8 mouse cellular contexts compared by ENCODE assay signal in the genomic region with DNA sequence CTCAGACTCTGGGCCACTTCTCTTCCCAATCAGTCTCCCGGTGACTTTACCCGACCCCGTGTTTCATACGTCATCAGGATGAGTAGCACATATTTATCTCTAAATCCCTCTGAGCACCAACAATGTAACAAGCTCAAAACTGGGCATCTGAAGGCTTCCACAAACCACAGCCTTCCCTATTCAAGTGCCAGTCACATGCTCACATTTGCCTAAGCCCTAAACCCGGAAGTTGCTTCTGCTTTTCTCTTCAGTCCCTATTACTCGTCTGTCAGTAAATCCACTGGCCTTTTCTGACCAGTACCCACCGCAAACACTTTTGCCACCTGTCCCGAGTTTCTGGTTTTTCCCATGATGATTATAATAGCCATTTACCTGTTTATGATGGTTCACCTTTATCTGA. TPM values are rescaled to one million over a fixed set of nuclear protein-coding genes. Genes with fewer than 3 reads are reported as not detected.
DNase-seq lines count a peak whose midpoint lies in the region; ATAC-seq and TF ChIP-seq lines count a peak whose summit lies in the region.

No protein-coding gene starts in this region.

- TF ChIP-seq POLR2A in myocyte (IDR thresholded peaks at IDR 0.05; ENCODE audit: insufficient read length, low read depth): no peak

- peak overlapping the region; percentile 81 for H3K4me2 ChIP-seq in heart, embryonic 13.5 days
- H3K4me2 ChIP-seq in midbrain, embryonic 13.5 days (replicated peaks): no peak overlapping the region
- no peak overlapping the region for H3K4me2 ChIP-seq in midbrain, embryonic 14.5 days (ENCODE audit: low read length)
- peak overlapping the region; percentile 83 for H3K4me2 ChIP-seq in intestine, embryonic 16.5 days (ENCODE audit: low read depth, low read length)
- H3K4me2 ChIP-seq in myocyte (ENCODE audit: low read depth): peak overlapping the region; percentile 98
- H3K4me2 ChIP-seq in forebrain, embryonic 16.5 days (ENCODE audit: low read length): no peak overlapping the region

- H3K9ac ChIP-seq in heart, embryonic 13.5 days: no peak overlapping the region; the same call in 1 of the 2 replicates
- H3K9ac ChIP-seq in midbrain, embryonic 13.5 days (replicated peaks): peak overlapping the region; percentile 76; the same call in 1 of the 2 replicates
- no peak overlapping the region for H3K9ac ChIP-seq in midbrain, embryonic 14.5 days (replicated peaks; ENCODE audit: low read length)
- no peak overlapping the region for H3K9ac ChIP-seq in intestine, embryonic 16.5 days (ENCODE audit: low read depth, low read length)
- no peak overlapping the region for H3K9ac ChIP-seq in forebrain, embryonic 16.5 days (replicated peaks; ENCODE audit: low read depth, low read length)

- no peak overlapping the region for H3K27ac ChIP-seq in heart, embryonic 13.5 days (replicated peaks)
- no peak overlapping the region for H3K27ac ChIP-seq in midbrain, embryonic 13.5 days
- H3K27ac ChIP-seq in midbrain, embryonic 14.5 days (replicated peaks; ENCODE audit: low read depth, low read length): no peak overlapping the region
- H3K27ac ChIP-seq in intestine, embryonic 16.5 days (ENCODE audit: low read length): no peak overlapping the region
- H3K27ac ChIP-seq in forebrain, embryonic 16.5 days (ENCODE audit: low read length): no peak overlapping the region

- no peak for DNase-seq in heart, postnatal 36 days
- no peak for DNase-seq in midbrain, embryonic 14.5 days
- no peak for DNase-seq in gastrocnemius, postnatal 14 days

- H3K4me3 ChIP-seq in heart, embryonic 13.5 days: no peak overlapping the region
- H3K4me3 ChIP-seq in midbrain, embryonic 13.5 days (replicated peaks): no peak overlapping the region
- H3K4me3 ChIP-seq in midbrain, embryonic 14.5 days (replicated peaks; ENCODE audit: low read depth, low read length): no peak overlapping the region
- no peak overlapping the region for H3K4me3 ChIP-seq in intestine, embryonic 16.5 days (ENCODE audit: low read length)
- peak overlapping the region; percentile 97 for H3K4me3 ChIP-seq in myocyte
- H3K4me3 ChIP-seq in forebrain, embryonic 16.5 days (replicated peaks; ENCODE audit: low read length): no peak overlapping the region

- peaks cover 33% of the 10 kb centered on the region for H3K79me2 ChIP-seq in myocyte (ENCODE audit: control insufficient read depth, insufficient read depth)

- no peak for ATAC-seq in heart, embryonic 13.5 days (ENCODE audit: extremely low read depth, insufficient number of reproducible peaks, low FRiP score, low TSS enrichment)
- no peak for ATAC-seq in midbrain, embryonic 13.5 days
- ATAC-seq in midbrain, embryonic 14.5 days (ENCODE audit: low FRiP score, low TSS enrichment): no peak
- no peak for ATAC-seq in intestine, embryonic 16.5 days
- ATAC-seq in forebrain, embryonic 16.5 days: no peak

- peaks cover 38% of the 10 kb centered on the region for H3K36me3 ChIP-seq in heart, embryonic 13.5 days
- H3K36me3 ChIP-seq in midbrain, embryonic 13.5 days: peaks cover 25% of the 10 kb centered on the region
- peaks cover 25% of the 10 kb centered on the region for H3K36me3 ChIP-seq in midbrain, embryonic 14.5 days (ENCODE audit: control insufficient read depth, insufficient read depth, low read length)
- H3K36me3 ChIP-seq in intestine, embryonic 16.5 days (ENCODE audit: control insufficient read depth, insufficient read depth, low read length): peaks cover 3% of the 10 kb centered on the region; the same call in 1 of the 2 replicates
- peaks cover 19% of the 10 kb centered on the region for H3K36me3 ChIP-seq in myocyte (ENCODE audit: control insufficient read depth, insufficient read depth)
- peaks cover 4% of the 10 kb centered on the region; the same call in 1 of the 2 replicates for H3K36me3 ChIP-seq in forebrain, embryonic 16.5 days (ENCODE audit: control insufficient read depth, insufficient read depth)

- no peaks in the 10 kb centered on the region for H3K27me3 ChIP-seq in heart, embryonic 13.5 days (replicated peaks)
- no peaks in the 10 kb centered on the region for H3K27me3 ChIP-seq in midbrain, embryonic 13.5 days
- H3K27me3 ChIP-seq in midbrain, embryonic 14.5 days (ENCODE audit: control insufficient read depth, insufficient read depth, low read length): no peaks in the 10 kb centered on the region
- no peaks in the 10 kb centered on the region for H3K27me3 ChIP-seq in intestine, embryonic 16.5 days (replicated peaks; ENCODE audit: control insufficient read depth, insufficient read depth, low read length)
- no peaks in the 10 kb centered on the region for H3K27me3 ChIP-seq in myocyte (ENCODE audit: control insufficient read depth, insufficient read depth, insufficient read length)
- H3K27me3 ChIP-seq in forebrain, embryonic 16.5 days (replicated peaks; ENCODE audit: control insufficient read depth, insufficient read depth, low read length): no peaks in the 10 kb centered on the region

- H3K4me1 ChIP-seq in heart, embryonic 13.5 days: peaks cover 31% of the 10 kb centered on the region
- H3K4me1 ChIP-seq in midbrain, embryonic 13.5 days (replicated peaks): peaks cover 21% of the 10 kb centered on the region
- H3K4me1 ChIP-seq in midbrain, embryonic 14.5 days (ENCODE audit: control insufficient read depth, insufficient read depth, low read length): no peaks in the 10 kb centered on the region
- peaks cover 9% of the 10 kb centered on the region for H3K4me1 ChIP-seq in intestine, embryonic 16.5 days (ENCODE audit: control insufficient read depth, insufficient read depth, low read length)
- H3K4me1 ChIP-seq in forebrain, embryonic 16.5 days (replicated peaks; ENCODE audit: control insufficient read depth, insufficient read depth, low read length): peaks cover 18% of the 10 kb centered on the region

- intact Hi-C loops in heart, postnatal 36 days (cut with DNase I): loop anchor here (2.0 to 10.0 kb wide), 2 partner anchors 40 to 734 kb away; no protein-coding TSS in a partner anchor
- intact Hi-C loops in gastrocnemius, postnatal 14 days (cut with DNase I; ENCODE audit: low total_unique reads): no loop called here

- no peaks in the 10 kb centered on the region for H3K9me3 ChIP-seq in heart, embryonic 13.5 days
- H3K9me3 ChIP-seq in midbrain, embryonic 13.5 days: no peaks in the 10 kb centered on the region
- no peaks in the 10 kb centered on the region for H3K9me3 ChIP-seq in midbrain, embryonic 14.5 days (ENCODE audit: control insufficient read depth, low read length)
- H3K9me3 ChIP-seq in intestine, embryonic 16.5 days (ENCODE audit: control insufficient read depth, low read length): no peaks in the 10 kb centered on the region
- H3K9me3 ChIP-seq in forebrain, embryonic 16.5 days (ENCODE audit: control insufficient read depth, low read length): no peaks in the 10 kb centered on the region

- no peak overlapping the region for H3ac ChIP-seq in myocyte (ENCODE audit: control insufficient read depth, insufficient read length)

- 87% methylated on average over 8 of the region's 8 CpGs for WGBS in heart, embryonic 13.5 days
- WGBS in midbrain, embryonic 13.5 days: 82% methylated on average over 8 of the region's 8 CpGs
- 75% methylated on average over 8 of the region's 8 CpGs for WGBS in midbrain, embryonic 14.5 days
- WGBS in intestine, embryonic 16.5 days: 86% methylated on average over 8 of the region's 8 CpGs
- WGBS in forebrain, embryonic 16.5 days: 86% methylated on average over 8 of the region's 8 CpGs

RNA-seq across cellular contexts. Expression of a gene that starts 1.8 kb away (rescaled TPM):
- 70.5 and 84.8 TPM in 2 replicates for polyA plus RNA-seq in heart, embryonic 13.5 days (2015; fragmentation: Nextera tagmentation; extraction: Ambion mirVana)
- total RNA-seq in heart, postnatal 36 days (2021): 10 to 100 TPM; 62.2 to 63.2 TPM
- polyA plus RNA-seq in midbrain, embryonic 13.5 days (2015; fragmentation: Nextera tagmentation; extraction: Ambion mirVana): 51.3 and 53.7 TPM in 2 replicates
- polyA plus RNA-seq in midbrain, embryonic 14.5 days (2014; fragmentation: Nextera tagmentation; extraction: Ambion mirVana): 44.5 and 45.7 TPM in 2 replicates
- 53.9 and 58.3 TPM in 2 replicates for polyA plus RNA-seq in intestine, embryonic 16.5 days (2015; fragmentation: Nextera tagmentation; extraction: Ambion mirVana)
- 22.1 TPM for polyA plus RNA-seq in myocyte (2012; fragmentation: generic; extraction: Trizol)
- 53.6 and 57.5 TPM in 2 replicates for polyA plus RNA-seq in forebrain, embryonic 16.5 days (2015; fragmentation: Nextera tagmentation; extraction: Ambion mirVana)
- 10 to 100 TPM; 27.6 to 28.1 TPM for total RNA-seq in gastrocnemius, postnatal 14 days (2021)

RNA-seq across cellular contexts. Expression of a gene that starts 1.9 kb away (rescaled TPM):
- 15.2 and 15.7 TPM in 2 replicates for polyA plus RNA-seq in heart, embryonic 13.5 days (2015; fragmentation: Nextera tagmentation; extraction: Ambion mirVana)
- 1 to 10 TPM; 7.3 to 8.7 TPM for total RNA-seq in heart, postnatal 36 days (2021)
- polyA plus RNA-seq in midbrain, embryonic 13.5 days (2015; fragmentation: Nextera tagmentation; extraction: Ambion mirVana): 16.3 and 18.2 TPM in 2 replicates
- 9.2 and 14.7 TPM in 2 replicates for polyA plus RNA-seq in midbrain, embryonic 14.5 days (2014; fragmentation: Nextera tagmentation; extraction: Ambion mirVana)
- 16.0 and 16.4 TPM in 2 replicates for polyA plus RNA-seq in intestine, embryonic 16.5 days (2015; fragmentation: Nextera tagmentation; extraction: Ambion mirVana)
- 16.0 TPM for polyA plus RNA-seq in myocyte (2012; fragmentation: generic; extraction: Trizol)
- 12.8 and 14.1 TPM in 2 replicates for polyA plus RNA-seq in forebrain, embryonic 16.5 days (2015; fragmentation: Nextera tagmentation; extraction: Ambion mirVana)
- 1 to 10 TPM; 9.4 TPM for total RNA-seq in gastrocnemius, postnatal 14 days (2021)

RNA-seq across cellular contexts. Expression of a gene that starts 42.5 kb away (rescaled TPM):
- polyA plus RNA-seq in heart, embryonic 13.5 days (2015; fragmentation: Nextera tagmentation; extraction: Ambion mirVana): 10.2 and 10.5 TPM in 2 replicates
- total RNA-seq in heart, postnatal 36 days (2021): 1 to 10 TPM; 6.2 to 6.3 TPM
- polyA plus RNA-seq in midbrain, embryonic 13.5 days (2015; fragmentation: Nextera tagmentation; extraction: Ambion mirVana): 18.6 and 18.7 TPM in 2 replicates
- polyA plus RNA-seq in midbrain, embryonic 14.5 days (2014; fragmentation: Nextera tagmentation; extraction: Ambion mirVana): 12.7 and 17.5 TPM in 2 replicates
- polyA plus RNA-seq in intestine, embryonic 16.5 days (2015; fragmentation: Nextera tagmentation; extraction: Ambion mirVana): 10.8 and 10.9 TPM in 2 replicates
- 3.8 TPM for polyA plus RNA-seq in myocyte (2012; fragmentation: generic; extraction: Trizol)
- polyA plus RNA-seq in forebrain, embryonic 16.5 days (2015; fragmentation: Nextera tagmentation; extraction: Ambion mirVana): 17.9 and 19.3 TPM in 2 replicates
- 1 to 10 TPM; 4.2 to 4.5 TPM for total RNA-seq in gastrocnemius, postnatal 14 days (2021)

RNA-seq across cellular contexts. Expression of a gene that starts 51.9 kb away (rescaled TPM):
- not detected in 2 replicates for polyA plus RNA-seq in heart, embryonic 13.5 days (2015; fragmentation: Nextera tagmentation; extraction: Ambion mirVana)
- total RNA-seq in heart, postnatal 36 days (2021): 1 to 10 TPM in 1 of 2 experiments, under 1 TPM in 1; 0.31 to 1.0 TPM
- polyA plus RNA-seq in midbrain, embryonic 13.5 days (2015; fragmentation: Nextera tagmentation; extraction: Ambion mirVana): 0.05 and 0.27 TPM in 2 replicates
- polyA plus RNA-seq in midbrain, embryonic 14.5 days (2014; fragmentation: Nextera tagmentation; extraction: Ambion mirVana): 0.11 and 0.14 TPM in 2 replicates
- not detected in 2 replicates for polyA plus RNA-seq in intestine, embryonic 16.5 days (2015; fragmentation: Nextera tagmentation; extraction: Ambion mirVana)
- 0.05 TPM for polyA plus RNA-seq in myocyte (2012; fragmentation: generic; extraction: Trizol)
- 0.14 and 0.27 TPM in 2 replicates for polyA plus RNA-seq in forebrain, embryonic 16.5 days (2015; fragmentation: Nextera tagmentation; extraction: Ambion mirVana)
- under 1 TPM; 0.44 to 0.47 TPM for total RNA-seq in gastrocnemius, postnatal 14 days (2021)

Comparison
In these comparisons a context has a peak if more than half of its experiments do, and no peak if none do; other contexts are left out.
1. H3K4me2 ChIP-seq: peak in heart, embryonic 13.5 days (single experiment), intestine, embryonic 16.5 days (single experiment) and myocyte (single experiment); none in midbrain, embryonic 13.5 days (single experiment), midbrain, embryonic 14.5 days (single experiment) and forebrain, embryonic 16.5 days (single experiment).